Mouse (Mus musculus) liver, adult 2 months (tissue): ENCODE measurements around the gene Pik3r6.

ENCODE experiments used
- CTCF ChIP-seq: fragments of 200-500 bp; IDR thresholded peaks from 2 replicates; pipeline ENCODE4 v1.5.1; 2011; ENCODE audit warnings: low read depth, low read length, control low read depth
- POLR2A ChIP-seq: fragments of 200-500 bp; IDR thresholded peaks from 2 replicates; pipeline ENCODE4 v1.6.1; 2011; ENCODE audit warnings: low read length, control low read depth; ENCODE audit not compliant: insufficient read depth; ENCODE audit errors: extremely low read depth

GRCm38 (mm10) chr11:68591708-68592107, 88.9 kb downstream of the Pik3r6 start:
- TF ChIP-seq CTCF (no peak), POLR2A (no peak)
